Mouse (Mus musculus) frontal cortex, postnatal 36 days (tissue): ENCODE measurements around the gene Tmem100.

Experiments used
- DNase-seq, 2 experiments: peaks; one replicate each; pipeline ENCODE4 v3.0.0; 2022; ENCODE audit warnings: low spot score in 2 of 2

Gene Tmem100

DNA sequence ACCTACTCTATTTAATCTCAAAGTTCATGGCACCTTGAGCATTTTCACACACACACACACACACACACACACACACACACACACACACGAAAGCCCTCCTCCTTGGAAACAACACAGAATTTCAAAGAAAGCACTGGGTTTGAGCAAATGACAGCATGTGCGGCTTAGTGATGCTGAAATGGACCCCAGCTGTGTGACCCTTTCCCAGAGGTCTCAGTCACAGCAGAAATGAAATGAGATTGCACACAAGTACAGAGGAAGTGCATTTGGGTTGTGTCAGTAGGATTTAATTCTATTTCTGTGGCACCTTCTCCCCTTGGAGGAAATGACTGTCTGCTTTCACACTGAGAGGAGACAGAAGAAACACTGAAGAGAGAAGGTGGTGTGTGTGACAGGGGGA is 26.9 kb downstream of the Tmem100 start:
- DNase-seq: no peak

DNA sequence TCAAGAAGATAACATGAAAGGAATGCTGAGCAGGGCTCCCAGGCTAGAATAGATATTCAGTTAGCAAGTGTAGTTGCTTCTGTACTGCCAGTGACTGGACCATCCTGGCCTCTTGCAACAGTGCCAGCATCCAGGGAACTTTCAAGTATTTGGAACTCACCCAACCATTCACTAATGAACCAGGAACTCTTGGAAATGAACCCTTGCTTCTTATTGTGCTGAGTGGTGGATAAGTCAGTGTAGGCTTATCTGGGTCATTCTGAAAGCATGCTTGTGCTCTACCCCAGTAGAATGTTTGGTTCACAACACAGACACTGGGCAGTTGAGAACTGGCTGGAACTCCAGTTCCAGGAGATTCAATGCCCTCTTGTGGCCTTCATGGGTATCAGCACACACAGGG is 29.1 kb downstream of the Tmem100 start:
- no peak for DNase-seq

DNA sequence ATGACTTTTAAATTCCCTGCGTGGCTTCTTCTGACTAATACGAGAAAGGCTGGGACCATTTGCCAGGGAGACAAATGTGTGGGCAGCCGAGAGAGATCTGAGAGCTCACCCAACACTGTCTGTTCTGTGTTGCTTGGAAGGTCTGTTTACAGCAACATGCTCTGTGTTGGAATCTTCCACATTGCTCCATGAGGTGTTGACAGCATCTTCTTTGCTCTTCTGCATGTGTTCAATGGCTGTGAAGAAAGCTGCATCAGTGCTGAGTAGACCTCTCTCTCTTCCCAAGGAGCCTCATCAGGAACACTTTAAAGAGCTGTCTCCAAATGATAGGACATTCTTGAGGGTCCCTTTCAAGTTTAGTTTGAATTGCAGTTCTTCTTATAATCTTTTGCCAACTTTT is 32.5 kb downstream of the Tmem100 start:
- no peak for DNase-seq

DNA sequence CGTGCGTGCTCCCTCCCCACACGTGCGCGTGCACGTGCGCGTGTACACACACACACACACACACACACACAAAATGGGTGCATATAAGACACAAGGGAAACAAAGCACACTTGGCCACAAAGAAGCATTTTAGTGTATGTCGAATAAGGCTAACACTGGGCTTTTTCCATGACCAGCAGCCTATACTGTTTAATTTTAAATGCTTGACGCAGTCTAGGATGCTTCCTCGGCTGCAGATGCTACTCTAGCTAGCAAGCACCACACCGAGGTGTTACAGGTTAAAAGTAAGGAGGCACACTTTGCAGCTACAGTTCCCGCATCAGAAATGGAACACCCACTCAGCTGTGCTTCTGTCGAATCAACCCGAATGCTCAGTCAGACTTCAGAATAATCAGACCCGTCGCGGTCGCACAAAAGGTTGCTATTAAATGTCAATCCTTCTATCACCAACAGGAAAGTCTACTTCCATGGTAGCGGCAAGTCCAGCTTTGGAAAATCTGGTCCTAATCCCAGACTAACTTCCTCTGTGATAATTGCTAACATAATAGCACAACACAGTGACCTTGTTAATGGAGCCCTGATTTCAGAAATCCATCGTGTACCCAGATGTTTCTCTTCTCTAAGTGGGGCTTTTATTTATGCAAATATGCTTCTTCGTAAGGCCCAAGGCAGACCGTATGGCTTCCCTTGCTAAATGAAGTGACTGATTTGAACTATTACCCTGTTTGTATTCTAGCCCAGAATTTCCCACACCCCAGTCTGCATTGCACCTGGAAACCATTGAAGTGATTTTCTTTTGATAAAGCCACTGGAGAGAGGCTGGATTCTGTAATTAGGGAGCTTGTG is 36.5 kb downstream of the Tmem100 start:
- DNase-seq: no peak

DNA sequence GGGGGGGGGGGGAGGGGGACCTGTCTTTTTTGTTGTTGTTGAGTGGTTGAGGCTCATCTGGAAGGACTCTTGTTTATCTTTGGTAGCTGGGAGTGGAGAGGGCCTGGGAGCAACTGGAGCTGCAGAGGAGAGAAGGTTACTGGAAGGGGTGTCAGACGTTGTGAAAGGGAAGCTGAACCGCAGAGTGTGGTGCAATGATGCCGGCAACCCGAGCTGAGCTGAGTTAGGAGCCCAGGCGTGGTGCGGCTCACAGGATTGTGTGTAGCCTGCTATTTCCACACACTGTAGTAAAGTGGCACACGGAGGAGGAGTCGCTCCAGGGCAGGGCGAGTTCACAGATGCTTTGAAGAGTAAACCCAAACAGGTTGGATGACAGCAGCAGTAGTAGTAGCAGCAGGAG is 41.6 kb downstream of the Tmem100 start:
- DNase-seq: no peak

DNA sequence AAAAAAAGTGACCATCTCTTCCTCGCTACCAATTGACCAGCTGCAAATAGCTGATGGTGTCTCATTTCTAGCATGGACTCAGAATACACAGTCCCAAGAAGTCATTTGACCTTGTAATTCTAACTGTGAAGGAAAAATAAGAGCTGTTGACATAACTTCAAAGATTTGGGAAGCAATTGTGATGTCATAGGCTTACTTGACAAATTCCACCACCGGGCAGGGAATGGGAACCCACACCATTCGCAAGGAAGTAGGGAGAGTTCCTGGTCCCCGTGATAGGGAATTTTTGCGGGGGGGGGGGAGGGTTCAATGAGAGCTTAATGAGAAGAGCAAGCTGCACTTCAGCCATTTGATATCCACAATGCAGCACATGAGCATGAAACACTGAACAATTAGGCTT is 43.1 kb downstream of the Tmem100 start:
- no peak for DNase-seq

DNA sequence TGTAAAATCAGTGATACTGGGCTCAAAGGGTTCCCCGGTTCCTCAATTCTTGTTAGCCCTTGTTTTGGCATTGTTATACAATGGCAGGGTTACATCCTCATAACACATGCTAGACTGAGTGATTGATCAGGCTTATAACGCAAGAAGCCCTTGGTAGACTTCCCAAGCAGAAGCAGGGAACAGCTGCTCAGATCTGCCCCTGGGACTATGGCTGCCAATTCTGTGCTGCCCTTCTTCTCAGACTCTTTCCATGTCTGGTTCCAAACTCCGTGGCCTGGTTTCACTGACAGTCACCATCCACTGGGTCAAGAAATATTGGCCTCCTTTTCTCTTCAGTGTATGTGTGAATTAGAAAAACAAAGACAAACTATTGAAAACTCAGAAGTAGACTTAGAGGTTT is 46.5 kb downstream of the Tmem100 start:
- DNase-seq: no peak

DNA sequence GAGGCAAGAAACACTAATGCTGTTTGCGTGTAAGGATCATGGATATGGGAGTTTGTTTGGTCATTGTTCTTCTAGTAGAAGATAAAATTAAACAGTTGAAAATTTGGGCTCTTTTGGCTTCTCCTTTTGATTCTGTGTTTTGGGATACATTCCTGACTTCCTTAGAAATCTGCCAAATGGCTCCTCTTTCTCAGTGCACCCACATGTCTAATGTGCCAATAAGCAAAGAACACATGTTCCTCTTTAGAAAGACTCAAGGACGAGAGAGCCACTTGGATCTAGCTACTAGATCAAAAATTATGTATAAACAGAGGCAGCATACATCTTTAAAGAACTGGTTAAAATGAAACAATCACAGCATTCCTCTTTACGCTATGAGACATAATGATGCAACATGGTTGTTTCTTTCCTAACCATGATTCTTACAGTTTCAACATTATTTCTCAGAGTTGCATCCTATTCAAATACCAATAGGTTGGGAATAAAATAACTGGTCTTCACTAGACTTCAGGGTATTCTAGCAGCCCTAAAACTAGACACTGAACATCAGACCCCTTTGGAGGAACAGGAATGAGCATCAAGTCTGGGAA is 50.6 kb downstream of the Tmem100 start:
- no peak for DNase-seq

DNA sequence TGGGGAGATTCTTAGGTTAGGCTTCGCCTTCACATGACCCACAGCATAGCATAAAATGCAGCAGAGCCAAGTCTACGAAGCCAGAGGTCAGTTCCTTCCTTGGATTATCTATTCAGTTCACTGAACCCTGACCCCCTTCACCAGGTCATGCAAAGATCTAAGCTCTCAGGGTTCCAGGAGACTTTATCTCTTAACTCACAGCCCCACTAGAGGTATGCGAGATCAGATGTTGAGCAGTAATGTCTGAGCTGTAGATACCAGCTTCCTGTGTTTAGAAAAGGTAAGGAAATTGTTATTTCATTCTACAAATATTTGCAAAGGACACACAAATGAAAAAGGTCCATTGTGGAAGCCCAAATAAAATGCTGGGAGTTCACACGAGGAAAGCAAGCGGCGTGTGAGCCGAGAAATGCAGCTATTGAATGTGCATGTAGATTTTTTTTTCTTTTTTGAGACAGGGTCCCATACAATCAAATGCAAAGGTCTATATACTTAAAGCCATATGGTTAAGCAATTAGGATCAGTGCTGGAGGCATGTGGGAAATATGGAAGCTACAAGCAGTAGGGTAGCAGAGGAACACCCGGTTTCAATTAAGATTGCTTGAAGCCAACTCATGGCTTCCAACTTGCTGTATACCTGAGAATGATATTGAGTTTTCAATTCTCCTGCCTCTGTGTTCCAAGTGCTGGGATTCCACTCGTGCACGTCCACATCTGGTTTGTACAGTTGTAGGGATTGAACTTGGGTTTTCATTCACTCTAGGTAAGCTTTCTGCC is 51.9 kb downstream of the Tmem100 start:
- no peak for DNase-seq

DNA sequence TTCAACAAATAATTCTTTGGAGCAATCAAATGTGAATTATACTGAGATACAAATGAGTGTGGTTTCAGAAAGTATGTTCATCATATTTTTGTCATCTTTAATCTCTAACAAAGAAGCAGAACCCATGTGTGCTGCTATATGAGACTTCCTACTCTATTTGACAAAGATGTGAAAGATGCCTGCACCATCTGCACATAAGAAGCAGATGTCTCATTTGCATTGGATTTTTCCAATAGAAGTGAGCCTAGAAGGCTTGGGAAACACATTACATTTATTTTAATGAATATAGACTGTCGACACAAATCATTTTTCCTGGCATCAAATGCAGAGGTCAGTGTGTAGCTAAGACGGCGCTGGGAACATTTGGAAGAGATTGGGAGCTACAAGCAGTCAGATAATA is 52.9 kb downstream of the Tmem100 start:
- DNase-seq: peak in 1 of 2 experiments; percentile 51

DNA sequence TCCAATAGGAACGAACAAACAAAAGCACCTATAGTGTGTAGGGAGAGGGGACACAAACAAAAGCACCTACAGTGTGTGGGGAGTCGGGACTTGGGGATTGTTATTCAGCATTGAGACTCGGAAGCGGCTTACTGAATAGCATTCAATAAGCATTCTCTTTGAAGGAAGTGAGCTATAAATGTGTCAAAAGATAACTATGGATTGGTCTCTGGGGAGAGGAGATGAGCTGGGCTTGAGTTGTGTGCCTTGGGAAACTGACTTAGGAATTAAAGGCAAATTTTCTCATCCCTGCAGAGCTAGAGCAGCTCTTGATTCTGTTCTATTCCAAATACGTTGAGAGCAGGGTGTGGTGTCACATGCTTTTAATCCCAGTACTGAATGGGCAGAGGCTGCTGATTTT is 54.0 kb downstream of the Tmem100 start:
- DNase-seq: no peak
